Mouse (Mus musculus) hindbrain, embryonic 14.5 days (tissue): ENCODE data around the gene Fam169b. TPM values are rescaled to one million over a fixed set of nuclear protein-coding genes. Genes with fewer than 3 reads are reported as not detected.

Source experiments
- ATAC-seq: fragments of 200-750 bp; cut with Nextera tagmentation; 2 replicates; pipeline ENCODE4 v1.8.0; 2017; ENCODE audit warnings: moderate number of reproducible peaks, mild to moderate bottlenecking, moderate TSS enrichment, moderate library complexity; ENCODE audit not compliant: low FRiP score
- DNase-seq: peaks from one replicate; pipeline ENCODE4 v3.0.0-alpha.2; 2015; ENCODE audit warnings: low spot score
- H3K27ac ChIP-seq: fragments of 300-500 bp; sonication (generic); 2 replicates; pipeline ENCODE4 v1.5.1; 2014; ENCODE audit warnings: mild to moderate bottlenecking, moderate library complexity
- H3K27me3 ChIP-seq: fragments of 300-500 bp; sonication (generic); 2 replicates; pipeline ENCODE4 v1.6.1; 2014; ENCODE audit warnings: mild to moderate bottlenecking, low read length, mixed read lengths; ENCODE audit not compliant: control insufficient read depth, insufficient read depth
- H3K36me3 ChIP-seq: fragments of 300-500 bp; sonication (generic); replicated peaks from 2 replicates; pipeline ENCODE4 v1.6.1; 2014; ENCODE audit not compliant: control insufficient read depth, insufficient read depth
- H3K4me1 ChIP-seq: fragments of 300-500 bp; sonication (generic); replicated peaks from 2 replicates; pipeline ENCODE4 v1.6.1; 2014; ENCODE audit warnings: antibody characterized with exemption, low read length, mixed read lengths; ENCODE audit not compliant: control insufficient read depth, insufficient read depth
- H3K4me2 ChIP-seq: fragments of 300-500 bp; sonication (generic); replicated peaks from 2 replicates; pipeline ENCODE4 v1.6.1; 2014; ENCODE audit warnings: mild to moderate bottlenecking, moderate library complexity
- H3K4me3 ChIP-seq: fragments of 300-500 bp; sonication (generic); replicated peaks from 2 replicates; pipeline ENCODE4 v1.5.1; 2014; ENCODE audit warnings: mild to moderate bottlenecking, low read length
- H3K9ac ChIP-seq: fragments of 300-500 bp; sonication (generic); 2 replicates; pipeline ENCODE4 v1.6.1; 2014
- H3K9me3 ChIP-seq: fragments of 300-500 bp; sonication (generic); 2 replicates; pipeline ENCODE4 v1.6.1; 2016; ENCODE audit warnings: low read length; ENCODE audit not compliant: control insufficient read depth
- WGBS: fragments of 180-500 bp; shearing (Covaris S2); extraction: QIAGEN DNeasy Blood & Tissue Kit; methylation state at CpG from one replicate; pipeline ENCODE4 v1.1.7; 2014; 5-methylcytosine and 5-hydroxymethylcytosine counted together
- polyA plus RNA-seq: library from polyadenylated mRNA; unstranded; fragments of >200 nt; fragmentation: Nextera tagmentation; extraction: Ambion mirVana; gene quantifications from 2 replicates; pipeline ENCODE4 v1.2.1, GENCODE M21; 2014

The Fam169b gene
- polyA plus RNA-seq, 1 experiment from 2014 or later, result 0.17 TPM

- Histone ChIP-seq H3K27ac (no peak overlapping the region), H3K4me2 (no peak overlapping the region), H3K27me3 (no peaks in the 10 kb centered on the region), H3K9ac (no peak overlapping the region), H3K4me3 (no peak overlapping the region), H3K9me3 (no peaks in the 10 kb centered on the region), H3K4me1 (no peaks in the 10 kb centered on the region), H3K36me3 (no peaks in the 10 kb centered on the region)
- 87% methylated on average over 8 of the region's 8 CpGs for WGBS
- DNase-seq (no peak), ATAC-seq (no peak)
Measured at GRCm38 (mm10) chr7:68236817-68237216, 36.8 kb upstream of the Fam169b start.

GRCm38 (mm10) chr7:68239220-68239827 is 34.3 kb upstream of the Fam169b start:
- no peak overlapping the region for H3K4me2 ChIP-seq
- ATAC-seq, result no peak
- WGBS, result 73% methylated on average over 11 of the region's 11 CpGs

GRCm38 (mm10) chr7:68241205-68241604 is 32.4 kb upstream of the Fam169b start:
- no peak overlapping the region for H3K4me3 ChIP-seq
- H3K27ac ChIP-seq, result no peak overlapping the region
- no peaks in the 10 kb centered on the region for H3K27me3 ChIP-seq
- H3K36me3 ChIP-seq, result no peaks in the 10 kb centered on the region
- no peak overlapping the region for H3K4me2 ChIP-seq
- 80% methylated on average over 9 of the region's 9 CpGs for WGBS
- H3K9ac ChIP-seq, result no peak overlapping the region
- H3K9me3 ChIP-seq, result no peaks in the 10 kb centered on the region
- no peak for ATAC-seq
- DNase-seq, result no peak
- no peaks in the 10 kb centered on the region for H3K4me1 ChIP-seq

More at GRCm38 (mm10) chr7:68239220-68239827, 34.3 kb upstream of the Fam169b start:
- Histone ChIP-seq H3K9me3 (no peaks in the 10 kb centered on the region), H3K36me3 (no peaks in the 10 kb centered on the region), H3K27ac (no peak overlapping the region), H3K4me1 (no peaks in the 10 kb centered on the region), H3K9ac (no peak overlapping the region), H3K4me3 (no peak overlapping the region), H3K27me3 (no peaks in the 10 kb centered on the region)
- no peak for DNase-seq

- Histone ChIP-seq H3K4me2 (no peak overlapping the region), H3K4me3 (no peak overlapping the region), H3K9me3 (no peaks in the 10 kb centered on the region; the same call in 1 of the 2 replicates), H3K4me1 (no peaks in the 10 kb centered on the region), H3K27ac (no peak overlapping the region), H3K36me3 (no peaks in the 10 kb centered on the region), H3K27me3 (no peaks in the 10 kb centered on the region), H3K9ac (no peak overlapping the region)
- WGBS, result 46% methylated on average over 4 of the region's 4 CpGs
- no peak for DNase-seq
- ATAC-seq, result no peak
Measured at GRCm38 (mm10) chr7:68245681-68246080, 28.0 kb upstream of the Fam169b start.

GRCm38 (mm10) chr7:68246249-68246648 is 27.4 kb upstream of the Fam169b start:
- no peak overlapping the region for H3K4me3 ChIP-seq
- DNase-seq (no peak), ATAC-seq (no peak)
- H3K9ac ChIP-seq, result no peak overlapping the region
- WGBS, result 77% methylated on average over 8 of the region's 8 CpGs
- H3K4me2 ChIP-seq, result no peak overlapping the region
- no peaks in the 10 kb centered on the region for H3K27me3 ChIP-seq
- H3K4me1 ChIP-seq, result no peaks in the 10 kb centered on the region
- no peaks in the 10 kb centered on the region; the same call in 1 of the 2 replicates for H3K9me3 ChIP-seq
- H3K27ac ChIP-seq, result no peak overlapping the region
- H3K36me3 ChIP-seq, result no peaks in the 10 kb centered on the region

GRCm38 (mm10) chr7:68250411-68250810 is 23.2 kb upstream of the Fam169b start:
- Histone ChIP-seq H3K9ac (no peak overlapping the region), H3K9me3 (no peaks in the 10 kb centered on the region; the same call in 1 of the 2 replicates), H3K36me3 (no peaks in the 10 kb centered on the region), H3K4me2 (no peak overlapping the region), H3K4me1 (no peaks in the 10 kb centered on the region), H3K4me3 (no peak overlapping the region), H3K27ac (no peak overlapping the region), H3K27me3 (no peaks in the 10 kb centered on the region)
- WGBS, result 81% methylated on average over 1 of the region's 1 CpGs
- ATAC-seq (no peak), DNase-seq (no peak)

- WGBS, result 90% methylated on average over 3 of the region's 3 CpGs
- ATAC-seq (no peak), DNase-seq (no peak)
- Histone ChIP-seq H3K27me3 (no peaks in the 10 kb centered on the region), H3K9me3 (no peaks in the 10 kb centered on the region; the same call in 1 of the 2 replicates), H3K4me1 (no peaks in the 10 kb centered on the region), H3K9ac (no peak overlapping the region), H3K27ac (no peak overlapping the region), H3K4me2 (no peak overlapping the region), H3K4me3 (no peak overlapping the region), H3K36me3 (no peaks in the 10 kb centered on the region)
Measured at GRCm38 (mm10) chr7:68250902-68251301, 22.7 kb upstream of the Fam169b start.

- Histone ChIP-seq H3K4me3 (no peak overlapping the region), H3K9me3 (no peaks in the 10 kb centered on the region), H3K36me3 (no peaks in the 10 kb centered on the region), H3K27ac (no peak overlapping the region), H3K4me2 (no peak overlapping the region), H3K27me3 (no peaks in the 10 kb centered on the region), H3K4me1 (no peaks in the 10 kb centered on the region), H3K9ac (no peak overlapping the region)
- ATAC-seq (no peak), DNase-seq (no peak)
- 56% methylated on average over 2 of the region's 2 CpGs for WGBS
Measured at GRCm38 (mm10) chr7:68257767-68258166, 15.9 kb upstream of the Fam169b start.

GRCm38 (mm10) chr7:68258326-68259150 is 15.1 kb upstream of the Fam169b start:
- no peak for DNase-seq
- 0 out of 2 replicates have a peak, but pooled peaks cover under 1% of the 10 kb centered on the region for H3K27me3 ChIP-seq
- H3K4me2 ChIP-seq, result no peak overlapping the region
- no peaks in the 10 kb centered on the region for H3K4me1 ChIP-seq
- WGBS, result 80% methylated on average over 17 of the region's 17 CpGs
- no peak overlapping the region for H3K4me3 ChIP-seq
- H3K36me3 ChIP-seq, result no peaks in the 10 kb centered on the region
- no peak overlapping the region for H3K9ac ChIP-seq
- H3K27ac ChIP-seq, result no peak overlapping the region
- H3K9me3 ChIP-seq, result no peaks in the 10 kb centered on the region
- ATAC-seq, result no peak
